ENCODE assay signal across 8 mouse cellular contexts in genomic region chr5:110841046-110841862, GRCm38 (mm10). TPM values are rescaled to one million over a fixed set of nuclear protein-coding genes. Genes with fewer than 3 reads are reported as not detected.
DNase-seq lines count a peak whose midpoint lies in the region; ATAC-seq lines count a peak whose summit lies in the region.

No protein-coding gene starts in this region.

- ATAC-seq in forebrain, embryonic 12.5 days (ENCODE audit: low FRiP score): no peak
- ATAC-seq in forebrain, embryonic 16.5 days: no peak

- peaks cover 34% of the 10 kb centered on the region for H3K36me3 ChIP-seq in forebrain, embryonic 12.5 days (replicated peaks)
- H3K36me3 ChIP-seq in forebrain, embryonic 16.5 days (ENCODE audit: control insufficient read depth, insufficient read depth): no peaks in the 10 kb centered on the region
- peaks cover 54% of the 10 kb centered on the region for H3K36me3 ChIP-seq in limb, embryonic 10.5 days

- H3K27me3 ChIP-seq in forebrain, embryonic 12.5 days: no peaks in the 10 kb centered on the region
- no peaks in the 10 kb centered on the region for H3K27me3 ChIP-seq in forebrain, embryonic 16.5 days (replicated peaks; ENCODE audit: control insufficient read depth, insufficient read depth, low read length)
- H3K27me3 ChIP-seq in limb, embryonic 10.5 days (ENCODE audit: low read depth, poor library complexity, severe bottlenecking): no peaks in the 10 kb centered on the region

- H3K4me1 ChIP-seq in forebrain, embryonic 12.5 days: peaks cover 12% of the 10 kb centered on the region
- H3K4me1 ChIP-seq in forebrain, embryonic 16.5 days (replicated peaks; ENCODE audit: control insufficient read depth, insufficient read depth, low read length): peaks cover 12% of the 10 kb centered on the region
- peaks cover 18% of the 10 kb centered on the region for H3K4me1 ChIP-seq in limb, embryonic 10.5 days

- no peaks in the 10 kb centered on the region for H3K9me3 ChIP-seq in forebrain, embryonic 12.5 days
- H3K9me3 ChIP-seq in forebrain, embryonic 16.5 days (ENCODE audit: control insufficient read depth, low read length): no peaks in the 10 kb centered on the region
- H3K9me3 ChIP-seq in limb, embryonic 10.5 days (replicated peaks): no peaks in the 10 kb centered on the region

- no peak overlapping the region for H3K27ac ChIP-seq in forebrain, embryonic 12.5 days
- no peak overlapping the region for H3K27ac ChIP-seq in forebrain, embryonic 16.5 days (ENCODE audit: low read length)
- no peak overlapping the region for H3K27ac ChIP-seq in limb, embryonic 10.5 days

- peak; percentile 27 to 31 for DNase-seq in spleen, postnatal 10 days (ENCODE audit: low spot score in 2 of 2)
- no peak for DNase-seq in spleen, postnatal 36 days (ENCODE audit: low spot score in 2 of 2)
- DNase-seq in limb, embryonic 10.5 days (ENCODE audit: low spot score): no peak
- DNase-seq in layer of hippocampus, adult 11-12 months (ENCODE audit: low spot score): no peak
- no peak for DNase-seq in urinary bladder, postnatal 14 days (ENCODE audit: low spot score)
- DNase-seq in frontal cortex, postnatal 36 days (ENCODE audit: low spot score in 2 of 2): no peak

- no peak overlapping the region for H3K9ac ChIP-seq in forebrain, embryonic 12.5 days
- no peak overlapping the region for H3K9ac ChIP-seq in forebrain, embryonic 16.5 days (replicated peaks; ENCODE audit: low read depth, low read length)

- peak overlapping the region; percentile 71 for H3K4me2 ChIP-seq in forebrain, embryonic 12.5 days
- H3K4me2 ChIP-seq in forebrain, embryonic 16.5 days (ENCODE audit: low read length): no peak overlapping the region

- H3K4me3 ChIP-seq in forebrain, embryonic 12.5 days (replicated peaks): peak overlapping the region; percentile 72; the same call in 1 of the 2 replicates
- H3K4me3 ChIP-seq in forebrain, embryonic 16.5 days (replicated peaks; ENCODE audit: low read length): no peak overlapping the region
- H3K4me3 ChIP-seq in limb, embryonic 10.5 days: peak overlapping the region; percentile 73

- WGBS in forebrain, embryonic 12.5 days: 93% methylated on average over 14 of the region's 14 CpGs
- 91% methylated on average over 14 of the region's 14 CpGs for WGBS in forebrain, embryonic 16.5 days
- WGBS in limb, embryonic 10.5 days: 89% methylated on average over 14 of the region's 14 CpGs

RNA-seq across cellular contexts. Expression of gene Chek2, which starts 1.5 kb away (rescaled TPM):
- 29.2 and 34.5 TPM in 2 replicates for polyA plus RNA-seq in forebrain, embryonic 12.5 days (2016; fragmentation: Nextera tagmentation; extraction: Ambion mirVana)
- polyA plus RNA-seq in forebrain, embryonic 16.5 days (2015; fragmentation: Nextera tagmentation; extraction: Ambion mirVana): 13.5 and 13.7 TPM in 2 replicates
- 40.8 and 45.1 TPM in 2 replicates for polyA plus RNA-seq in limb, embryonic 10.5 days (2016; fragmentation: Nextera tagmentation; extraction: Ambion mirVana)

RNA-seq across cellular contexts. Expression of gene Hscb, which starts 1.7 kb away (rescaled TPM):
- polyA plus RNA-seq in forebrain, embryonic 12.5 days (2016; fragmentation: Nextera tagmentation; extraction: Ambion mirVana): 19.4 and 20.6 TPM in 2 replicates
- polyA plus RNA-seq in forebrain, embryonic 16.5 days (2015; fragmentation: Nextera tagmentation; extraction: Ambion mirVana): 9.4 and 12.1 TPM in 2 replicates
- 27.3 and 33.6 TPM in 2 replicates for polyA plus RNA-seq in limb, embryonic 10.5 days (2016; fragmentation: Nextera tagmentation; extraction: Ambion mirVana)

RNA-seq across cellular contexts. Expression of gene Ulk1, which starts 31.4 kb away (rescaled TPM):
- polyA plus RNA-seq in forebrain, embryonic 12.5 days (2016; fragmentation: Nextera tagmentation; extraction: Ambion mirVana): 33.8 and 34.2 TPM in 2 replicates
- 45.4 and 47.5 TPM in 2 replicates for polyA plus RNA-seq in forebrain, embryonic 16.5 days (2015; fragmentation: Nextera tagmentation; extraction: Ambion mirVana)
- polyA plus RNA-seq in limb, embryonic 10.5 days (2016; fragmentation: Nextera tagmentation; extraction: Ambion mirVana): 27.5 and 32.2 TPM in 2 replicates

RNA-seq across cellular contexts. Expression of gene Ttc28, which starts 38.3 kb away (rescaled TPM):
- 22.5 and 23.1 TPM in 2 replicates for polyA plus RNA-seq in forebrain, embryonic 12.5 days (2016; fragmentation: Nextera tagmentation; extraction: Ambion mirVana)
- polyA plus RNA-seq in forebrain, embryonic 16.5 days (2015; fragmentation: Nextera tagmentation; extraction: Ambion mirVana): 40.5 and 47.3 TPM in 2 replicates
- 12.6 and 15.1 TPM in 2 replicates for polyA plus RNA-seq in limb, embryonic 10.5 days (2016; fragmentation: Nextera tagmentation; extraction: Ambion mirVana)

Comparison
In these comparisons a context has a peak if more than half of its experiments do, and no peak if none do; other contexts are left out.
1. DNase-seq: peak in spleen, postnatal 10 days (2 of 2); none in spleen, postnatal 36 days (0 of 2), limb, embryonic 10.5 days (single experiment), layer of hippocampus, adult 11-12 months (single experiment), urinary bladder, postnatal 14 days (single experiment) and frontal cortex, postnatal 36 days (0 of 2).